Mouse (Mus musculus) regulatory T cell (primary cell): Measurements from ENCODE around the gene P4htm.
"Not testable (repeated sequence)": the region's sequence is repeated elsewhere in the genome, so short reads cannot be mapped to it uniquely, and the experiment has no call there.

Experiments
- in situ Hi-C: fragments of 300-600 bp; cut with MboI, MseI; formaldehyde crosslinking; loops from one replicate; pipeline ENCODE4 v1.15.1; 2025; ENCODE audit warnings: high pct_unique_total_duplicates

Gene P4htm

DNA sequence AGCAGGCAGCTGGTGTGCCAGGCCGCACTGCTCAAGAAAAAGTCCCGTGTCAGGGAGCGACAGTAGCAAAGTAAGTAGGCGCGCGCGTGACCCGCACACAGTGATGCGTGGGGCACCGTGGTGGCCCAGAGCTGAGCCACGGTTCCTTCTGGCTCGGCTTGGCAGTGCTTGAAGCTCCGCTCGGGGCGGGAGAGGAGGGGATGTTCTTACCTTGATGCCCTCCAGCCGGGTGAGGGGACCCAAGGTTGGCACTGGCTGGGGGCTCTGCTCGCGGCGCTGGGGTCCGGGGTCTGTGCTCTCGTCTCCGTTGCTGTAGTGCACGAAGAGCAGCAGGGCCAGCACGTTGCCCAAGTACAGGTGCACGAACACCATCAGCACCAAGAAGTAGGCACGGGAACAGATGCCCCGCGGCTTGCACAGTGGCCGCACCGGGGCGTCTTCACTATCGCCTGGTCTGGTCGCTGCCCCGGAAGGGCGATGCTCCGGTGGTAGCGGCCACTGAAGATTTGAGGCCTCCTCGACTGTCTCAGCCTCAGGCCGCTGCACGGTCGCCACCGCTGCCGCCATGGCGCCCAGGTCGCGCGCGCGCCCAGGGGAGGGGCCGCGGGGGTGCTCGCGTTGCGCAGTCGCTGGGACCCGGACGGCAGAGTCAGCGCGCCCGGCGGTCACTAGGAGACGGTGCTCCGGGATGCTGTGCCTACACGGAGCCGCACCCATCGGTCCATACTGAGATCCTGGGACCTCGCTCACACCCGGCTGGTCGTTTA is at the start of gene P4htm:
Gene P4htm, minus strand, starts transcription at position 670 of the 767 bp plus-strand sequence.
- in situ Hi-C loops = no loop called here

DNA sequence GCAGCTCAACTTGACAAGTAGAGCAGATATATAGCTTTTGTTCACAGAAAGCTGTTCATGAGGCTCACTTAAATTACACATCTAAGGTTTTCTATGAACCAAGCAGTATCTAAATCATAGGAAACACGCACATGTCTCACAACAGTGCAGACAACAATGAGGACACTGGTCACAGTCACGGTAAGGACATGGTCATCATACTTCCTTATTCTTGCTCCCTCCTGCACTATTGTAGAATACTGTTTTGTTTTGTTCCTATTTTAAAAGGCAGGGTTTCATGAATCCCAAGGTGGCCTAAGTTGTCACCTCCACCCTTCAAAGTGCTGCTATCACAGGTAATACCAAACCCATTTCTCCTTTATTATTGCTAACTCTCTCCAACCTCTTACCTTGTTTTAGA is 42.4 kb upstream of the P4htm start:
- in situ Hi-C loops = no loop called here

DNA sequence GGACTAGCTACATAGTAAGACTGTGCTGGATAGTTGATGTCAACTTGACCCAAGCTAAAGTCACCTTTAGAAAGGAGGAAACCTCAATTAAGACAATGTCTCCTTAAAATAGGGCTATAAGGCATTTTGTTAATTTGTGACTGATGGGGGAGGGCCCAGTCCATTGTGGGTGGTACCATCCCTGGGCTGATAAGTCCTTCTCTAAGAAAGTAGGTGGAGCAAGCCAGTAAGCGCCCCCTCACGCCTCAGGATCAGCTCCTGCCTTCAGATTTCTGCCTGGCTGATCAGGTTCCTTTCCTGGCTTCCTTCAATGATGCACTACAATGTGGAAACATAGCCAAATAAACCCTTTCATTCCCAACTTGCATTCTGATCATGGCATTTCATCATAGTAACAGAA is 37.9 kb upstream of the P4htm start:
- in situ Hi-C loops = no loop called here

DNA sequence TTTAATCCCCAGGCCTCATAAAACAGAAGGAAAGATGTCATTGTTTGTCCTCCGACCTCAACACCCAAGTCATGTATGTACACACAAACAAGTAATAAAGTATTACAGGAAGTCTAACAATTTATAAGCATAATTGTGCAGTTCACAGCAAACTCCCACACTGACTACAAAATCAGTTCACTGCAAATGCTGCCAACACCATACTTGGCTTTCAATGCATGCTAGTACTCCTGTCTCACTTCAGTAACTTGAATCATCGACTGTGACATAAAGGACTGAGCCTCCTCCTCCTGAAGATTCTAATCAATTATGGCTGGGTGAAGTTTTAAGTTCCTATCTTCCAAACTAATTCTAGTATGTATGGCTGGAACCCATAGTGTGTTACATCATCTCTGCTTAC is 36.4 kb upstream of the P4htm start:
- in situ Hi-C loops = no loop called here

DNA sequence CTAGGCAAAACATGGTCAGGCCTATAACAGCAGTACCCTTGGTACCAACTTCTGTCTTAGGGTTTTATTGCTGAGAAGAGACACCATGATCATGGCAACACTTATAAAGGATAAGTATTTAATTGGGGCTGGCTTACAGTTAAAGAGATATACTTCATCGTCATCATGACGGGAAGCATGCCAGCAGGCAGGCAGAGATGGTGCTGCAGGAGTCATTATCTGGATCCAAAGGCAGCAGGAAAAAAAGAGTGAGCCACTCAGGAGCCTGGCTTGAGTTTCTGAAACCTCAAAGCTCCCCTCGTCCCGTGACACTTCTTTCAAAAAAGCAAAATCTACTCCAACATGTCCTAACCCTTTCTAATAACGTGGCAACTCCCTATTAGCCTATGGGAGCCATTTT is 34.9 kb upstream of the P4htm start:
- in situ Hi-C loops = no loop called here

DNA sequence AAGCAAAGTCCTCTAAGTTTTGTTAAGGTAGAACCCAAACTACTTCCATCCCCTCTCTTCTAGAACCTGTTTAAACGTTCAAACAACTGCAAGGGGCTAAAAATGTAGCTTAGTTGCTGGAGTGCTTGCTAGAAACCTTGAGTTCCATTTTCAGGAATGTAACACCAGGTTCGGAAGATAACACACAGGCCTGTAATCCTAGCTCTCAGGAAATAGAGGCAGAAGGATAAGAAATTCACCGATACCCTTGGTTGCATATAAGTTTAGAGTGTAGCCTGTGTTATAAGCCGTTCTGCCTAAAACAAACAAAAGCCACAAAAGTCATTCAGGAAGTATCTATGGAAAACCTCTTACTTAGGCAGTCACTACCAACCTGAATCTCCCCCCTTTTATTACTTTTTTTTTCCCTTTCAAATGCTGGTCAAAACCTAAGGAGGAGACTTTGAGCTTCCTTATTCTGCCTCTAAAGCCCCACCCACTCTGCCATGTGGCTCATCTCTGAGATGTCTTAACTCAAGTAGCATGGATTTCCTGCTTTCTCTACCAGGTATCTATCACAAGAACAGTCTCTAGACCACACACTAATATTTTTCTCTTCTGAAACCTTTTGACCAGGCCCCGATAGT is 34.3 kb upstream of the P4htm start:
- in situ Hi-C loops = no loop called here

DNA sequence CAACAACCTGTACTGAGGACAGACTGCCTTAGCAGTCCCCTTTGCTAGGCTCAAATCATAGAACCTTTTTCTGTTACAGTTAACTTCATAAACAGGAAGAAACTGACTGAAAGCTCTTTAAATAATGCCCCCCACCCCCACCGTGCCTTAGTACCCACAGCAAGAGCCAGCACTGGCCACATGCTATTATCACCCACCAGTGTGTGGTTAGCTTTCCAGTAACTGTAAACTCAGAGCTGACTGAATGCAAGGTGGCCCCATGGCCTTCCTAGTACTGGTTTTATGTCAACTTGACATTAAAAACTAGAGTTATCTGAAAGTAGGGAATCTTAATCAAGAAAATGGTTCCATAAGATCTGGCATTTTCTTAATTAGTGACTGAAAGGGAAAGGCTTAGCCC is 33.2 kb upstream of the P4htm start:
- in situ Hi-C loops = no loop called here

DNA sequence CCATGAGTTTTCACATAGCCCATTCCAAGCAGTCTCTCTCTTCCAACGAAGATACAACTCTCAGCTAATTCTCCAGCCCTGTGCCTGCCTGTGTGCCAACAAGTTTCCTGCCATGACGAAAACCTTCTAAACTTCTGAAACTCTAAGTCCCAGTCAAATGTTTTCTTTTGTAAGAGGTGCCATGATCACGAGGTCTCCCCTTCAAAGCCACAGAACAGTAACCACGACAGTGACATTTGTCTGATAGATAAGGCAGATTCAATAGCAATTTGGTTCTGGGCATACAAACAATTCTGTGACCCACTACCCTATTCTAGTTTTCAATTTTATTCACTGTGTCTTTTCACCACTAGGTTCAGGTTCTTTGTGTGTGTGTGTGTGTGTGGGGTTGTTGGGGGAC is 30.7 kb upstream of the P4htm start:
- in situ Hi-C loops = no loop called here

DNA sequence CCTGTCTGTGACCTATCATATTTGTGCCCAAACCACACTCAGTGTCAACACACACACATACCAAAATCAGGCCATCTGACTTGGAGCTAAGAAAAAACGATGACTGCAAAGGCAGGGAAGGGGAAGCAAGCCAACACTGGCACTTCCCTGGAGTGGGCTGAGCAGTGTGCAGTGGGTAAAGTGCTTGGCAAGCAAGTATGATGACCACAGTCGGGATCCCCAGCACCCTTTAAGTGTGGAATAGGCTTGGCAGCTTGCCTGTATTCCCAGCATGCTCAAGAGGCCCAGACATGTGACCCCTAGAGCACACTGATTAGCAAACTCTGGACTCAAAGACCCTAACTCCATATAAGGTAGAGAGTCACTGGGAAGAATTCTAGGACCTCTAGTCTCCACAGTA is 29.0 kb upstream of the P4htm start:
- in situ Hi-C loops = no loop called here

DNA sequence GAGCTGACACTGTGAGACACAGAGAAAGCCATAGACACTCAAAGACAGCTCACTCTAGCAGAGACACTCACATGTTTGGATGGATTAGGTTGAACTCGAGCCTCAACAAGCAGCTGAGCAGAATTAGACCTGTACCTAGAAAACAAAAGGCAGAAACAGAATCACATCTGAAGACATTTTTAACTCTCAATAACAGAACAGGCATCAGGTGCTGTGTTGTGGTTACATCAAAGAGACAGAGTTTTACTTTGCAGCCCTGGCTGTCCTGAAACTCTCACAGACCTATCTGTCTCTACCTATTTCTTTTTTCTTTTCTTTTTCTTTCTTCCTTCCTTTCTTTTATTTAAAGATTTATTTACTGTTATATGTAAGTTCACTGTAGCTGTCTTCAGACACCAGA is 19.8 kb upstream of the P4htm start:
- in situ Hi-C loops = no loop called here

DNA sequence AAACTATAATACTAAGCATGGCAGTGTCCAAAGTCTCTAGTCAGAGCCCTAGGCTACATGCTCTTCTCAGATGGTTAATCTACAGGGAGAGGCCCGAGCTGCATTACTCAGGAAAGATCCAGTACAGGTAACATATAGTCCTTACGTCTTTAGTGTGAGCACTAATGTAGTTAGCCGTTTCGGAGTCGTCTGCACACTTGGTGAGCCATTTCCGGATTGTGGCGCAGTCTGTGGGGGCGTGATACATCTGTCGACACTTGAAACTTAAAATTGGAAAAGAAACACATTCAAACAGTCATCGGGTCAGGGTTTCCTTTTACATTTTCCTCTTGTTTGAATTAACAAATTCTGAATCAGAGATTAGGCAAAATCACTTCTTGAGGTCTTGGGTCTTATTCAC is 14.0 kb upstream of the P4htm start:
- in situ Hi-C loops = no loop called here

DNA sequence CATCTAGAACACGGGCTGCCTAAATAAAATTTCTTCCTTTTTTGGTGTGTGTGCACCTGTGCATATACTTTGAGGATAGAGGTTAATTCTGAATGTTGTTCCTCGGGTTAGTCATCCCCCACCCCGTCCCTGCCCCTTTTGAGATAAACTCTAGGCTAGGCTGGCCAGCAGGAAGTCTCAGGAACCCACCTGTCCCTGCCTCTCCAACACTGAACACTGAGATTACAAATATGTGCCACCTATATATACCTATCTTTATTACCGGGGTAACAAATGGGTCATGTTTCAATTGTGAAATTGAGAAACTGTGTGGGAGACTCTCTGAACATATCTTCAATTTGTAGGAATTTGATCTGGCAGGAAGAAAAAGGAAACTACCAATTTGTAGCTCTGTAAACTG is 11.4 kb upstream of the P4htm start:
- in situ Hi-C loops = no loop called here

DNA sequence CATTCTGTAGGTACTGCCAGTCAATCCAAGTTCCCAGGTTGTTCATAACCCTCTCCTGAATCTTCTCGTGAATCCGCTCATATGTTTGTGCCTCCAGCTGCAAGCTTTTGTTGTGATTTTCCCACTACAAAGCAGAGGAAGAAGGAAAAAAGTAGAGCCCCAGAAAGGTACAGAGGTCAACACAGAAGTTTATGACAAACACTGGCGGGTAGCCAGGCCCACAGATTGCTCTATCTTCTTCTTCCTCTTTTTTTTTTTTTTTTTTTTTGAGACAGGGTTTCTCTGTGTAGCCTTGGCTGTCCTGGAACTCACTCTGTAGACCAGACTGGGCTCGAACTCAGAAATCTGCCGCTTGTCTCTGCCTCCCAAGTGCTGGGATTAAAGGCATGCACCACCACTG is 10.5 kb upstream of the P4htm start:
- in situ Hi-C loops = not testable (repeated sequence)

DNA sequence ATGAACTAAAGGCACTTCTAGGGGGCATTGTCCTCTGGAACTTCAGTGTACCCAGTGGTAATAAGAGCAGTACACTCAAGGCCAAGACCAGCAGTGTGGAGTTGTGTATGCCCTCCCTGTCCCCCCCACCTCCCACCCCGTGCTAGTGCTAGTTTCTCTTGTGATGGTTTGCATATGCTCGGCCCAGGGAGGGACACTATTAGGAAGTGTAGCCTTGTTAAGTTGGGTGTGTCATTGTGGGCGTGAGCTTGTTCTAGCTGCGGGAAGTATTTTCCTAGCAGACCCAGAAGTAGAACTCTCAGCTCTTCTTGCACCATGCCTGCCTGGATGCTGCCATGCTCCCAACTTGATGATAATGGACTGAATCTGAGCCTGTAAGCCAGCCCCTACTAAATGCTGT is 4.5 kb upstream of the P4htm start:
- in situ Hi-C loops = no loop called here

DNA sequence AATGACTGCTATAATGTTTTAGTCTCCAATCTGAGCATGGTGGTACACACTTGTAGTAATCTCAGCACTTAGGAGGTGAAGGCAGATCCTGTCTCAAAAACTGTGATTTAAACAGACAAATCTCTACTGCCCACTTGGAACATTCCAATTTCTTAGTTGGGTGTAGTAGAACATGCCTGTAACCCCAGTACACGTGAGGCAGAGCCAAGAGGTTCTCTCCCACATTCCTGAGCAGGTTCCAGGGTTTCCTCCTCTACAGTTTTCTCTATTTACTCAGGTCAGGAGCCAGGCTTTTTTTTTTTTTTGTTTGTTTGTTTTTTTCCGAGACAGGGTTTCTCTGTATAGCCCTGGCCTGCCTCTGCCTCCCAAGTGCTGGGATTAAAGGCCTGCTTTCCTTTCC is 2.5 kb upstream of the P4htm start:
- in situ Hi-C loops = no loop called here

DNA sequence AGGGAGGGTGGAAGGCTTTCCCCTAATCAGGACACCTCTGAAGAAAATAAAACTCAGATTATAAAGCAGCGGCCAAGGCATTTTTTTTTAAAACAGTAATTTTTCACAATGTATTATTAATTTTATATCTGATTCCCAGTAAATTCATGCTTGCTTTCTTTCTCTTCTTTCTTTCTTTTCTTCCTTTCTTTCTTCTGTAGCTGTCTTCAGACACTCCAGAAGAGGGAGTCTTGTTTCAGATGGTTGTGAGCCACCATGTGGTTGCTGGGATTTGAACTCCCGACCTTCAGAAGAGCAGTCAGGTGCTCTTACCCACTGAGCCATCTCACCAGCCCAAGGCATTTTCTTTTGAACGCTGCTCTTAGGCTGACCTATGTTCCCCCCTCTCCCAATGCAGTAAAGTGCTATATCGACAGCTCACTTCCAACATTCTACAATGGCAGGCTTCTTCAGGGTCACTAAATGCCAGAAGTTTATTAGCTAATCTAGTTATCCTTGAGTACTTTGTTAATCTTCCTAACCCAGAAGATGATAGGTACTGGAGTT is 1.6 kb upstream of the P4htm start:
- in situ Hi-C loops = no loop called here

DNA sequence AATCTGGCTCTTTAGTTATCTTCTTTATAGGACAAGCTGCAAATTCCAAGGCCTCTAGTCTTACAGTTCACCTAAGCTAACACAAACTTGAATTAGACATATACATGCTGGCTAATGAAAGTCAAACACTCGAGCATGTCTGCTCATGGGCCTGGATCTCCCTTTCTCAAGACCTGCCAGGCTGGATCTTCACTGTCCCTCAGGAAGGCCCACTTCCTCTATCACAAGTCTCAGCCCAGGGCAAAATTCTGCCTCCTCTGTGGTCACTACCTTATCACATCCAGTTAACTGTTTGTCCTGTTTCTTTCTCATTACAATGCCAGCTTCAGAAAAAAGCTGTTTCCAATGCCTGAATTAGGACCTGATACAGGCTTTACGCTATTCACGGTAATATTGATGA is 3.1 kb downstream of the P4htm start:
- in situ Hi-C loops = no loop called here

DNA sequence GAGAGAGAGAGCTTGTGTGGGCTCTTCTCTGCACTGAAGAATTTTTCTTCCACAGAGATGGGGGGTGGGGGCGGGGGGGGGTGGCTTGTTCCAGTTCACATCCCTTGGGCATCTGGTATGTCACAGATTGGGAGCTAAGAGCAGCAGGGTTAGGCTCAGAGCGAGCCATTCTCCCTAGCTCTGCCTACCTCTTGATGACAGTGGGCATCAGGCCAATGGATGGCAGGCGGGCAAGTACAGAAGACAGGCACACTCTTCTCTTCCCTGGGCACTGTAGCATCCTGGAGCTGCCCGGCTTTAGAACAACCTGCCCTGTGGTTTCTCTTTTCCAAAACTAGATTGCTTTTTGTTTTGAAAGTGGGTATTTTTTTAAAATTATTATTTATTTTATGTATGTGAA is 6.0 kb downstream of the P4htm start:
- in situ Hi-C loops = no loop called here

DNA sequence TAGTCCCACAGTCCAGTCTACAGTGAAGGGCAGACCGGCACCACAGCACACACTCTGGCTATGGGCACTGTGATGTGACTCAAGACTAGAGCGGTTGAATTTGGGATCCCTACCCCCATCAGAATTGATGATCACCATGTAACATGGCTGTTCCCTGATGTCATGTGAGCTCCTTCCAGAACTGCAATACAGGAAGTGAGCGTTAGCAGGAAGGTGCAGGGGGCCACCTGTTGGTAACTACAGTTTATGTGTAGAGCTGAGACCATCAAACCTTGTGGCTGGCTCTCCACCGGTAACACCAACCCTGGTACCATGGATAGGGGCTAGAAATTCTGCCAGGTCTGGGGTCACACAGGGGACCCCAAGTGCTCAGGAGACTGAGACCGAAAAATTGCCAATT is 8.2 kb downstream of the P4htm start:
- in situ Hi-C loops = no loop called here

DNA sequence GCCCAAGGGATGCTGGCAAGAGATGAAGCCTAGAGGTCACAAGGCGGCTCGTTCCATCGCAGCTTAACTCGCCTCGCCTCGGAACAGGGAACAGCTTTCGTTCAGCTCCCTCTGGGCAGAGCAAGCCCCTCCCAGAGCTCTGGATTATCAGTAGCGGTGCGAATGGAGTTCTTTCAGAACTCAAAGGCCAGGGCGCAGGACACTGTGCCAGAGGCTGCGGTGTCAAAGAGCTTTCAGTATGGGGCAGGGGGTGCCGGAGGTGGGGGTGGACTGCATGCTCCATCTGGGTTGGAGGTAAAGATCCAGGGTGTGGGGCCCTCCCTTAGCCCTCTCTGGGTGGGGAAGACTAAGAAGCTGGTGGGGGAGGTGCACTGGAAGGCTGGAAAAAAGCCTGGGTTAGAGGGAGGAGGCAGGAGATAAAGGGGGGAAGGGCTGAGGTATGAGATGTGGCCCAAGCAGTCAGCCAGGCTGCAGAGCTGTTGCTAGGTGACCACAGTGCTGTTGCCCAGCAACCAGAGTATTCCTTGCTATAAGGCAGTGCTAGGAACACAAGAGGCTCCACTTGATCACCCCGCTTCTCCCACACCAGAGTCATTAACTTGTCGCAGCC is 9.8 kb downstream of the P4htm start:
- in situ Hi-C loops = no loop called here

DNA sequence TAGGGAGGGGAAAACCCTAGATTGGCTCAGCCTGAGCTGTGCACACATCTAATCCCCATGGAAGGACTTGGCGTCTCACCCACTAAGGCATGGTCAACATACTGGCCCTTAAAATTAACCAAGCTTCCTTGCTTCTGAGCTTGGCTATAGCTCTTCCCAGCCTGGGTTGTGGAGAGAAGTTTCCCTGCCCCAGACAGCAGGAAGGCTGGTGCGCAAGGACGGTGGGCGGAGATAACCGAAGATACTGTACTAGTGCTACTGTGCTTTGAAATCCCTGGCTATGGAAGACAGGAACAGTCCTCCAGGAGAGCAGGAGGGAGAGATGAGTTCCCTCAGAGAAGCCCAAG is 18.1 kb downstream of the P4htm start:
- in situ Hi-C loops = loop anchor here (5.0 kb wide), 1 partner anchor 478 kb away; the partner anchor contains the start of gene Trex1

DNA sequence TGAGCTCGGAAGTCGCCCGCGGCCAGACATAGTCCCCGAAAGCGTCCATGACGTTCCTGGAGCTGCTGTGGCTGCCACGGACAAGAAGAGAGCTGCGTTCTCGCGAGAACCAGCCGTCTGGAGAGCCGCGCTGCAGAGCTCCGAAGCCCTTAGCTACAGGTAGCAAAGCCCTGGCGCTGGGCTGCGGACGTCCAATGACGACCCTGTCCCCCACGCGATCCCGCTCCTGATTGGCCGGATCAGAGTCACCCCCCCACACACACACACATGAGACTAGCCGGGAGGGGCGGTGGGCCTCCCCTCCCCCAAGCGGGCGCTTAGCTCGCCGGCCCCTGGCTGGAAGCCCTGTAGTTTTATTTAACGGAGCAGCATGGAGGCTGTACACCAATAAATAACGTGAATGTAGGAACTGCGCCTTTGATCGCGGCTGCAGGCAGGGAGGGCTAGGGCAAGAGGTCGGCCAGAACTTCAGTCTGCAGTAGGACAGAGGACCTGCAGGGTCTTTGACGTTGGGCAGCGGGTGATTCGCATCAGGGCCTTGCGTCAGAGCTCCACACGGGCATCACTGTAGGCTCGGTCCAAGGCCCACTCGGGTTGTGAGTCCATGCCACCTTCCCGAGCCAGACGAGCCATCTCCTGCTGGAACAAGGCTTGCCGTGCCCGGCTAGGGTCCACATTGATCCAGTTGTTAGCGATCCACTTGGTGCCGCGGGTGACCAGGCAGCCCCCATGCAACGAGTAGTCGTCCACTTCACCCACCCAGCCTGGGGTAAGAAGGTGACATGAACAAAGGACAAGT is 18.7 kb downstream of the P4htm start, which contains the start of gene Wdr6:
Gene Wdr6, minus strand, starts transcription at position 195 of the 799 bp plus-strand sequence.
- in situ Hi-C loops = loop anchor here (5.0 kb wide), 1 partner anchor 479 kb away; the partner anchor contains the start of gene Trex1
